Mouse (Mus musculus) limb, embryonic 14.5 days (tissue): ENCODE data around the gene Aff3. TPM values are rescaled to one million over a fixed set of nuclear protein-coding genes. Genes with fewer than 3 reads are reported as not detected.

ENCODE experiments used
- ATAC-seq: fragments of 200-750 bp; cut with Nextera tagmentation; 2 replicates; pipeline ENCODE4 v1.8.0; 2017; ENCODE audit warnings: low read depth, moderate number of reproducible peaks, moderate TSS enrichment; ENCODE audit not compliant: low FRiP score
- DNase-seq: peaks from one replicate; pipeline ENCODE4 v3.0.0-alpha.2; 2015; ENCODE audit warnings: low spot score
- H3K27ac ChIP-seq: fragments of 300-500 bp; sonication (generic); replicated peaks from 2 replicates; pipeline ENCODE4 v1.5.1; 2014; ENCODE audit warnings: low read depth, mild to moderate bottlenecking, low read length, moderate library complexity, mixed read lengths
- H3K27me3 ChIP-seq: fragments of 300-500 bp; sonication (generic); 2 replicates; pipeline ENCODE4 v1.6.1; 2014; ENCODE audit warnings: low read length, mixed read lengths; ENCODE audit not compliant: control insufficient read depth, insufficient read depth
- H3K36me3 ChIP-seq: fragments of 300-500 bp; sonication (generic); 2 replicates; pipeline ENCODE4 v1.6.1; 2014; ENCODE audit warnings: mild to moderate bottlenecking, low read length, moderate library complexity, mixed read lengths; ENCODE audit not compliant: control insufficient read depth, insufficient read depth
- H3K4me1 ChIP-seq: fragments of 300-500 bp; sonication (generic); 2 replicates; pipeline ENCODE4 v1.6.1; 2014; ENCODE audit warnings: antibody characterized with exemption, low read length, mixed read lengths; ENCODE audit not compliant: control insufficient read depth, insufficient read depth
- H3K4me2 ChIP-seq: fragments of 300-500 bp; sonication (generic); replicated peaks from 2 replicates; pipeline ENCODE4 v1.6.1; 2014; ENCODE audit warnings: low read depth, mild to moderate bottlenecking, low read length, moderate library complexity; ENCODE audit not compliant: severe bottlenecking
- H3K4me3 ChIP-seq: fragments of 300-500 bp; sonication (generic); replicated peaks from 2 replicates; pipeline ENCODE4 v1.5.1; 2014; ENCODE audit warnings: low read length
- H3K9ac ChIP-seq: fragments of 300-500 bp; sonication (generic); 2 replicates; pipeline ENCODE4 v1.6.1; 2014; ENCODE audit warnings: mild to moderate bottlenecking, low read depth, low read length, moderate library complexity; ENCODE audit not compliant: severe bottlenecking
- H3K9me3 ChIP-seq: fragments of 300-500 bp; sonication (generic); 2 replicates; pipeline ENCODE4 v1.6.1; 2016; ENCODE audit warnings: low read length; ENCODE audit not compliant: control insufficient read depth
- POLR2A ChIP-seq: fragments of 200-500 bp; IDR thresholded peaks from 2 replicates; pipeline ENCODE4 v1.8.0; 2012; ENCODE audit warnings: inconsistent platforms, mild to moderate bottlenecking, moderate library complexity, borderline replicate concordance; ENCODE audit not compliant: insufficient read depth, insufficient read length; ENCODE audit errors: extremely low read depth
- WGBS: fragments of 180-500 bp; shearing (Covaris S2); extraction: QIAGEN DNeasy Blood & Tissue Kit; methylation state at CpG from one replicate; pipeline ENCODE4 v1.1.7; 2014; 5-methylcytosine and 5-hydroxymethylcytosine counted together
- polyA plus RNA-seq, 2 experiments: library from polyadenylated mRNA; depleted of rRNA in 1 of 2; stranded (reverse) in 1 of 2; unstranded in 1 of 2; fragments of >200 nt; fragmentation: Nextera tagmentation in 1 of 2; extraction: Ambion mirVana in 1 of 2; gene quantifications; 2 replicates each; pipeline versions ENCODE4 v1.2.1 to v1.2.3; 2012 to 2014

Gene Aff3
- polyA plus RNA-seq (2012; rRNA removed) (22.4 and 29.4 TPM in 2 replicates), polyA plus RNA-seq (2014; fragmentation: Nextera tagmentation; extraction: Ambion mirVana) (20.4 and 28.4 TPM in 2 replicates)

GRCm38 (mm10) chr1:38664777-38665176 is at the start of gene Aff3:
Gene Aff3, minus strand, starts transcription at chr1:38664955.
- Histone ChIP-seq H3K4me3 (no peak within 1 kb of the TSS), H3K9ac (no peak within 1 kb of the TSS), H3K27me3 (no peaks in the 10 kb centered on the region), H3K4me2 (no peak within 1 kb of the TSS), H3K4me1 (peaks cover 21% of the 10 kb centered on the region), H3K36me3 (no peaks in the 10 kb centered on the region), H3K27ac (no peak within 1 kb of the TSS), H3K9me3 (no peaks in the 10 kb centered on the region)
- DNase-seq: no peak
- ATAC-seq: no peak
- no peak for TF ChIP-seq POLR2A
- WGBS: 77% methylated on average over 13 of the region's 13 CpGs

- H3K36me3 ChIP-seq: no peaks in the 10 kb centered on the region
- no peak overlapping the region for H3K4me3 ChIP-seq
- no peak overlapping the region for H3K4me2 ChIP-seq
- WGBS: 59% methylated on average over 6 of the region's 6 CpGs
- ATAC-seq: no peak
- H3K27ac ChIP-seq: no peak overlapping the region
- peaks cover 8% of the 10 kb centered on the region; the same call in 1 of the 2 replicates for H3K4me1 ChIP-seq
- no peak for TF ChIP-seq POLR2A
- H3K9me3 ChIP-seq: no peaks in the 10 kb centered on the region
- no peak for DNase-seq
- no peak overlapping the region for H3K9ac ChIP-seq
- no peaks in the 10 kb centered on the region for H3K27me3 ChIP-seq
These were observed 35.9 kb upstream of the Aff3 start for GRCm38 (mm10) chr1:38700646-38701045.

GRCm38 (mm10) chr1:38699244-38699643 is 34.5 kb upstream of the Aff3 start:
- peaks cover 8% of the 10 kb centered on the region; the same call in 1 of the 2 replicates for H3K4me1 ChIP-seq
- peak; percentile 62 for DNase-seq
- H3K4me3 ChIP-seq: no peak overlapping the region
- H3K9me3 ChIP-seq: no peaks in the 10 kb centered on the region
- H3K27ac ChIP-seq: peak overlapping the region; percentile 28; the same call in 1 of the 2 replicates
- no peaks in the 10 kb centered on the region for H3K27me3 ChIP-seq
- TF ChIP-seq POLR2A: no peak
- H3K9ac ChIP-seq: no peak overlapping the region
- no peaks in the 10 kb centered on the region for H3K36me3 ChIP-seq
- peak; percentile 50; the same call in 1 of the 2 replicates for ATAC-seq
- 45% methylated on average over 10 of the region's 10 CpGs for WGBS
- no peak overlapping the region for H3K4me2 ChIP-seq

- H3K27me3 ChIP-seq: no peaks in the 10 kb centered on the region
- no peak overlapping the region for H3K4me3 ChIP-seq
- no peak overlapping the region for H3K4me2 ChIP-seq
- no peaks in the 10 kb centered on the region for H3K36me3 ChIP-seq
- DNase-seq (peak; percentile 15), ATAC-seq (peak; percentile 9; the same call in 1 of the 2 replicates)
- H3K4me1 ChIP-seq: peaks cover 8% of the 10 kb centered on the region; the same call in 1 of the 2 replicates
- TF ChIP-seq POLR2A: no peak
- H3K9me3 ChIP-seq: no peaks in the 10 kb centered on the region
- H3K27ac ChIP-seq: no peak overlapping the region
- no peak overlapping the region for H3K9ac ChIP-seq
- WGBS: 40% methylated on average over 15 of the region's 15 CpGs
These were observed 31.3 kb upstream of the Aff3 start for GRCm38 (mm10) chr1:38695812-38696681.

- Histone ChIP-seq H3K4me1 (peaks cover 8% of the 10 kb centered on the region; the same call in 1 of the 2 replicates), H3K9me3 (no peaks in the 10 kb centered on the region), H3K27me3 (no peaks in the 10 kb centered on the region), H3K27ac (no peak overlapping the region), H3K4me2 (no peak overlapping the region), H3K4me3 (no peak overlapping the region), H3K9ac (no peak overlapping the region), H3K36me3 (no peaks in the 10 kb centered on the region)
- no peak for ATAC-seq
- no peak for TF ChIP-seq POLR2A
- WGBS: 67% methylated on average over 2 of the region's 2 CpGs
- DNase-seq: no peak
These were observed 30.5 kb upstream of the Aff3 start for GRCm38 (mm10) chr1:38695089-38695811.
